Mouse (Mus musculus): ENCODE measurements around the gene L1cam. TPM values are rescaled to one million over a fixed set of nuclear protein-coding genes. Genes with fewer than 3 reads are reported as not detected.

L1cam gene
- 100 to 1,000 TPM; 414 to 459 TPM for total RNA-seq (2021)

DNA sequence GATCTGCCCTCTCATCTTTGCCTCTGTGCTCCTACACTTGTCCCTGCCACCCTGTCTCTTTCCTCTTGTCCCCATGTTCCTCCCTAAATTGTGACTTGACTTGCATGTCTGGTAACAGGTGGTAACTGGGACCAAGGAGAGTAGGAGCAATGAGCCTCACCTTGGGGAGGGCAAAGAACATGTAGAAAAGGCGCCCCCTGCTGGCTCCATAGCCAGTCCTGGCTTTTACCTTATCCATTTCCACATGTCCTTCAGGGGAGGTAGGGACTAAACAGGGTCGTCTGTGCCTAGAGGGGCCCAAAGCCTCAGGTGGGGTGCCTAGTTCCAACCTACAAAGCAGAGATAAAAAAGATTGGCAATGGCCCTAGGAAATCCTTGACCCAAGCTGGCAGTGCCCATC lies at the start of gene L1cam:
Gene L1cam, minus strand, starts transcription at position 387 of the 400 bp plus-strand sequence.
- intact Hi-C loops (cut with DNase I) = no loop called here
- no peak for DNase-seq (ENCODE audit: extremely low spot score in 1 of 2, low spot score in 2 of 2)

DNA sequence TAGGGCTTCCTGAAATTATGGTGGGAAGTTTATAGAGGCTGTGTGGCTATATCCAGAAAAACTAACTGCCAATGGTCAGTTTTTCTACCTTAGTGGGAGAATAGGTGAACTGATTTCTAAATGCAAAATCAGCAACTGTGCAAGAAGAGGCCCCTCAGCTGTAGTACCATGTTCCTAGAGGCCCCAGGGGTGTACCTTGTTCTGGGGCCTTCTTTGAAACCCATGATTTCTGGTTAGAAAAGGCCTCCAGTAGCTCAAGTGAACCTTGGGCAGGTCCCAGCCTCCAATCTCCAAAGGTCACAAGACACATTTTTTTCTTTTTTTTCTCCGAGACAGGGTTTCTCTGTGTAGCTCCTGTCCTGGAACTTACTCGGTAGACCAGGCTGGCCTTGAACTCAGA lies 46.4 kb upstream of the L1cam start:
- no peak for DNase-seq (ENCODE audit: extremely low spot score in 1 of 2, low spot score in 2 of 2)
- intact Hi-C loops (cut with DNase I) = loop anchor here (10.0 kb wide), 1 partner anchor 147 kb away; no protein-coding TSS in a partner anchor

DNA sequence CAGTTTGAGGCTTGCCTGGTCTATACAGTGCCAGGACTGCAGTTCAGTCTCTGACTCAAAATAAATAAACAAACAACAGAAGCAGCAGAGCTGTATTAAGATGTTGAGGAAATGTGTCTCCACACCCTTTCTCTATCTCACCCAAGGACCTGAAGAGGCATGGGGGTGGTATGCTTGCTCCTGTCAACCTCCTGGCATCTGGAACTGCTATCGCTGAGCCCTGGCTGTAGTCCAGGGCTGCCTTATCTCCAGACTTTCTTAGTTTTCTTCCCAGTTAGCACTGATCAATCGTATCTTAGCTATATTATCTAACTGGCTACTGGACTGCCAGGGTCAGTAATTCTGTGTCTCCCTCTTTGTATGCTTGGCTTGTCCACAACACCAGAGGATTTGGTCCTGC lies 46.0 kb upstream of the L1cam start:
- DNase-seq (ENCODE audit: extremely low spot score in 1 of 2, low spot score in 2 of 2) = no peak
- intact Hi-C loops (cut with DNase I) = loop anchor here (10.0 kb wide), 1 partner anchor 147 kb away; no protein-coding TSS in a partner anchor

DNA sequence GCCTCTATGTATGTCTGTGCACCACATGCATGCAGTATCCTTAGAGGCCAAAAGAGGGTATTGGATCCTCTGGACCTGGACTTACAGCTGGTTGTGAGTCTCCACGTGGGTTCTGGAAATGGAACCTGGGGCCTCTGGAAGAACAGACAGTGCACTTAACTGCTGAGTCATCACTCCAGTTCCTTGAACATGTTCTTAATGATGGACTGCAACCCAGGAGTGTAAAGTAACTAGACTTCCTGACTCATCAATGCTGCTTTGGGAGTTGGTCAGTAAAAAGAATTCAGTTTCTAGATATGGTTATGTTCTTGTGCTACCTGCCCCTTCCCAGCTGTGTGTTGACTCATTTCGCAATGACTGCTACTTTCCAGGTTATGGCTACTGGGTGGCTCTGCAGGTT lies 36.0 kb upstream of the L1cam start:
- intact Hi-C loops (cut with DNase I) = no loop called here

DNA sequence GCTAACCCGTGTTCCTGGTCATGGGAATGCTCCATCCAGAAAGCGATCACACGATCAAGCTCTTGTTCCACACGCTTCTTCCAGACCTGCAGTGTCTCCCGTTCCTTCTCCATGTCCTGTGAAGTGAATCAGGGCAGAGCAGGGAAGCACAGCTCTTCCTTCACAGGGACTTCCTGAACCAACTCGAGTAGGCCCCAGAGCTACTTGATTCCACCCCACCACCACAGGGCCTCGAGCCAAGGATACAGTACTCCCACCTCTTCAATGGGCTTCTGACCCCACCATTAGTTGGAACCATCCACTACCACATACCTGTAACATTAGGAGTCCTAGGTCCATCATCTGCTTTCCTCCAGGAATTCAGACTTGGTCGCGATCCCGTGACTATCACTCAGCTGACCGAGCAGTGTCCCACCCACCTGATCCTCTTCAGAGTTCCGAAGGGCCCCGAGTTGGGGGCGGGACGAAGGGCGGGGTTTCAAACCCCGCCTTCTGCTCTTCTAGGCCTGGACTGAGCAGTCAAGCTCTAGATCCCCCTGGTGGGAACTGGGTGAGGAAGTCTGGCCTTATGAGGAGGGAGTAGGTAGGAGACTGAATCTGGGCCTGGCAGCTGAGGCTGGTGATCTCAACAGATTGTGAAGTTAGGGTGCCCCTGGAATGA lies 34.6 kb upstream of the L1cam start, which contains the start of gene Renbp:
Gene Renbp, minus strand, starts transcription at position 449 of the 661 bp plus-strand sequence.
- intact Hi-C loops (cut with DNase I) = no loop called here
- DNase-seq (ENCODE audit: extremely low spot score in 1 of 2, low spot score in 2 of 2) = peak in 1 of 2 experiments; percentile 81

More for the DNA sequence above, 36.0 kb upstream of the L1cam start:
- DNase-seq (ENCODE audit: extremely low spot score in 1 of 2, low spot score in 2 of 2) = no peak

DNA sequence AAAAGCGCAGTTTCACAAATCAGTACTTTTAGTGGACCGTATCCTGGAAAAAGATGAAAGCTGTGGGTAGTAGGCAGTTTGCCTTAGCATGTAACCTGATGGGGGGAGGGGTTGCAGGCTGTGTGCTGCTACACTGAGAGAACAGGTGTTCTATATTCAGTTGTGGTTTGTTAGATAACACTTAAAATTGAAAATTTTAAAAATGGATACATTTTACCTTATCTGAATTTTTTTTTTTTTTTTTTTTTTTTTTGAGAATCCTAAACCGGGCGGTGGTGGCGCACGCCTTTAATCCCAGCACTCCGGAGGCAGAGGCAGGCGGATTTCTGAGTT lies 26.6 kb upstream of the L1cam start:
- intact Hi-C loops (cut with DNase I) = no loop called here
- DNase-seq (ENCODE audit: extremely low spot score in 1 of 2, low spot score in 2 of 2) = no peak

DNA sequence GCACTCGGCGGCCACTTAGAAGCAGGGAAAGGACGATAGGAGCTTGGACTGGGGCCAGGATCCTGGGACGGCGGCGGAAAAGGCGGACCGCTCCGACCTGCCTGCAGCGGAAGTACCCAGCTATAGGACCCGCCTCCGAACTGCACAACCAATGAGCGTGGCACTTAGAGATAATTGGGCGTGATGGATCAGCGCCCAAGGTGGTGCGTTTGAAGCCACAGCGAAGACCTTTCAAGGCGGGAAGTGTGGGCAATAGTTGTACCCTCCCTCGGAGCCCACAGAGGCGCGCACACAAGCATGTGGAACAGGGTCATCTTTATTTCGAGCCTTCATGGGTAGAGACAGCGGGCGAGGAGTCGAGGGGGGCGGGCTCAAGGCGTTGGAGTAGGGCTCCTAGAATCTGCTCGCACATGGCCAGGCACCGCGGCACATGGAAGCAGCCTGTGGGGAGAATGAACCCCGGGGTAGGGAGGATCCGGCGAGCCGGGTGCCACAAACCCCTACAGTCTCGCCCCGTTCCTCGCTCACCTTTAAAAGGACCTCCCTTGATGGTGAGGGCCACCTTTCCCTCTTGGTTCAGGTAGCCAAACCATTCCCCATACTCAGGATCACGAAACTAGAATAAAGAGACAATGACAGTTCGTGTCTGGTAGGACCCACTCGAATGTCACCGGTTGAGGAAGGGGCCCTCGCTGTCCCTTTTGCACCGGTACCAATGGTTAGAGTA lies 26.1 kb upstream of the L1cam start, which contains the start of the genes Arhgap4 and Naa10:
Gene Arhgap4, minus strand, starts transcription at position 48 of the 727 bp plus-strand sequence.
Gene Naa10, minus strand, starts transcription at position 122 of the 727 bp plus-strand sequence.
- intact Hi-C loops (cut with DNase I) = no loop called here
- DNase-seq (ENCODE audit: extremely low spot score in 1 of 2, low spot score in 2 of 2) = peak; percentile 84 to 94

DNA sequence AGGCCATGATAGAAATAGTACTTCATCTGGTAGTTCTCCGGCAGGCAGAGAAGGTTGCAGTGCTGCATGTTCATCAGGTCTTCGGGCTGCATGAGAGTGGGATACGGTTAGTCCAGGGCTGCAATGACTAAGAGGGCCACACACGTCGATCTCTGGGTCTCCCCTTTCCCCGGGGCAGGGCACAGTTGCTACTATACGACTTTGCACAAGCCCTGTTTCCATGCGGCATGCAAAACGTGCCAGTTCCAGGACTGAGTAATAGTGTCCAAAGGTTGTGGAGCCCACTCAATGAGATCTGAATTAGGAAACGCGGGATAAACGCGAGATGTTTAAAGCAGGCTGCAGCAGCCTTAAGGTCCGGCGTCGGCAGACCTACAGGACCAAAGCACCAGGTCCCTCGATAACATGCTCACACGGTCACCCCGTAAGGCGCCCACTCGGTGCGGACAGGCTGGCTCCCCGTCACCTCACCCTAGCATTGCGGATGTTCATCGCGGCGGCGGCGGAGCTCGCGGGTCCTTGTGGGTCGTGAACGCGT lies 25.4 kb upstream of the L1cam start:
- DNase-seq (ENCODE audit: extremely low spot score in 1 of 2, low spot score in 2 of 2) = no peak
- intact Hi-C loops (cut with DNase I) = no loop called here

DNA sequence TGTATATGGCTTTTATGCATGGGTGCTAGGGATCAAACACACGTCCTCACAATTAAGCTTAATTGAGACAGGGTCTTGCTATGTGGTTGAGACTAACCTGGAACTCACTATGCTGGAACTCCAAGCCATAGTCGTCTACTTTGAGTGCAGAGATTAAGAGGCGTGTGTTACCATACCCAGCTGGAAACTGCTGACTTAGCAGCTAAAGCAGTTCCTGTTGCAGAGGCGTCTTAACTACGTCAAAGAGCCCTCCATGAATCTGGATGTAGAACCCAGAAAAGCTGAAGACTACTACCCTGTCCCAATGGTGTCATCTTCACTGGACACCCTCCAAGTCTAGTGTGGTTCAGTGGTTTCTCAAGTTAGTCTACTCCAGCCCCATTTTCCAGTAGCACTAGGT lies 22.7 kb upstream of the L1cam start:
- DNase-seq (ENCODE audit: extremely low spot score in 1 of 2, low spot score in 2 of 2) = no peak
- intact Hi-C loops (cut with DNase I) = no loop called here

DNA sequence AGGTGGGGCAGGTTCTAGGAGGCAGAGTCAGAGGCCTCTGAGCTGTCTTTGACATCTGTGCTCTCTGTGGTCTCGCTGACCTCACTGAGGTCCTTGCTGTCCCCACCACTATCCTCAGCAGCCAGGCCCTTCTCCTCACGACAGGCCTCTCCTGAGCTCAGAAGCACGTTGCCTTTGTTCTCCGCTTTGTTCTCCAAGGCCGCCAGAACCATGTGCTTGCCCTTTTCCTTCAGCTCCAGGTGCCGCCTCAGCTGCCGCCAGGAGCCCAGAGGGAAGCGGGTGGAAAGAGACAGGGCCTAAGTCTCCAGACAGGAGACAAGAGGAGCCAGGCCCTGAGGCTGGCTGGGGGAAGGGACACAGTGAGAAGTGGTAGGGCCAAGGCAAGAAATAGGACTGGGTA lies 21.0 kb upstream of the L1cam start:
- intact Hi-C loops (cut with DNase I) = no loop called here
- no peak for DNase-seq (ENCODE audit: extremely low spot score in 1 of 2, low spot score in 2 of 2)

DNA sequence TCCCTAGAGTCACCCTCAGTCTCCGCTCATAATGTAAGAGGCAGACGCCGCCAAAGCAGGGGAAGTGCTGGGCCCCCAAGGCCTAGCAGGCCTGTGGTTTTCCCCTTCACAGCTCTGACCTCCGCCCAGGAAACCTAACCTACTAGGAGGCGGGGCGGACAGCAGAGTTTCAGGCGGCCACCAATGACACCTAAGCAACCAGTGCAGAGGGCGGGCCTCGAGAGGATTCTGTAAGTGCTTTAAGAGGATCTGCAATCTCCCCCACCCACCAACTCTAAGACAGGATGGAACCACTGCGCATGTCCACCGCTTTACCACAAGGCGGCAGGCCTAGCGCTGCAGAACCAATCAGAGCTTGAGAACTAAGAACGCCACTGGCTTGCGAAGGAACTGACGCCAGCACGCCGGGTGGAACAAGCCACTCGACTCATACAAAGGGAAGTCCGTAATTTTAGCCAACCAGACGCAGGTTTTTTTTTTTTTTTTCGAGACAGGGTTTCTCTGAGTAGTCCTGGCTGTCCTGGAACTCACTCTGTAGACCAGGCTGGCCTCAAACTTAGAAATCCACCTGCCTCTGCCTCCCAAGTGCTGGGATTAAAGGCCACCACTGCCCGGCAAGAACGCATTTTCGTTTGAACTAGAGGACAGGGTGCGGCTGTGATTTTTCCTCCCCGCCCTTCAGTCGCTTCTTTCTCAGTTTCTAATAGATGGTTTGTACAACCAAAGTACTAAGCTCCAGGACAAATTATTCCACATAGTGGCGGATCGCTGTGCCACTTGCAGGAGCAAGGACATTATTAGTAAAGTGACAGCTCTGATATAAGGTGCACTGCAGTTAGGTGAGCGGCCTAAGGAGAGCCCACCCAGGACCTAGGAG lies 19.2 kb upstream of the L1cam start:
- peak; percentile 86 to 93 for DNase-seq (ENCODE audit: extremely low spot score in 1 of 2, low spot score in 2 of 2)
- intact Hi-C loops (cut with DNase I) = no loop called here

DNA sequence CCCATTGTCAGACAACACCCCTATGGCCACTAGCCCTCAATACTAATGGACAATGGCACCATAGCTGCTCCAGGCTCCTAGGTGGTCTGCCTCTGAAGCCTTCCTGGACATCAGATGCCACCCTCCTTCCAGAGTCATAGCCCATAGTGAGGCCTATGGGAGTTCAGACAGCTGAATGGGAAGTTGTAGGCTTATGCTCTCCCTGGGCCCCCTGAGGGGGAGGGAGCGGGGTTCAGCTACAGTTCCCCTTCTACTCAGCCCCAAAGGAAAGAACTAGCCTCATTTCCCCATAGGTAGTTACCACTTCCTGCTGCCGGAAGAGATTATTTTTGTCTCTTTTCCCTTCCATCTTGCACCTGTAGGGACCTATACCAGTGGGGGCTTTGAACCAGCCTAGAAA lies 15.7 kb upstream of the L1cam start:
- intact Hi-C loops (cut with DNase I) = no loop called here
- DNase-seq (ENCODE audit: extremely low spot score in 1 of 2, low spot score in 2 of 2) = no peak

DNA sequence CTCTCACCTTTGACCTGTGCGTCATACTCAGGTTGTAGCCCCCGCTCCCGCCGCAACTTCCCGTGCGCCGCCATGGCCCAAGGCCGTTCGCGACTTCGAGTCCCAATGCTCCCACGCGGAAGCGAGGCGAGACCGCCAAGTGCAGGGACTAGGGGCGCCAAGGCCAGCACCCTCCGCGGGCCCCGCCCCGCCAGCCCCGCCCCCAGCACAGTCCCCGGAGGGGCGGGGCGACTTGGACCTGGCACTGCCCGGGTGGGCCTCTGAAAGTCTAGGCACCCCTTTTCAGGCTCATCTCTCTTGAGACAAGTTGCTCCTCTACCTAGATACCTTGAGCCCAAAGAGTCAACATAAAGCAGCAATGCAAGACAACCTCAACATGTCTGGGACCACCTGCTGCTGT lies 15.3 kb upstream of the L1cam start:
- DNase-seq (ENCODE audit: extremely low spot score in 1 of 2, low spot score in 2 of 2) = peak in 1 of 2 experiments; percentile 39
- intact Hi-C loops (cut with DNase I) = no loop called here

DNA sequence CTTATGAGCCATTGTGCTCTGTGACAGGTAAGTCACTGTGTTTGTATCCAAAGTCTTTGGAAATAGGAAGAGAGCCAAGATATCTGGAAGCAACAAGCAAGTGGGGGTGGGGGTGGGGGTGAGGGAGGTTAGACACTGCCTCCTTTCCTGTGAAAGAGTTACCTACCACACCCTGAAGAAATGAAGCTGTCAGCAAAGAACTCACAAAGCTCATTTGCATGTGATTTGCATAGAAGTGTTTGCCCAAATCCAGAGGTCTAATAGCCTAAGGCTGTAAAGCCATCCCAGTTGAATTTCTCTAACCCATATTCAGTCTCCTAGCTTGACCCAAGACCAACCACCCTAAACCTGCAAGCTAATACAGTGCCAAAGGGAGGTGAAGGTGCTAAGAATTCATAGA lies 14.5 kb upstream of the L1cam start:
- intact Hi-C loops (cut with DNase I) = no loop called here

DNA sequence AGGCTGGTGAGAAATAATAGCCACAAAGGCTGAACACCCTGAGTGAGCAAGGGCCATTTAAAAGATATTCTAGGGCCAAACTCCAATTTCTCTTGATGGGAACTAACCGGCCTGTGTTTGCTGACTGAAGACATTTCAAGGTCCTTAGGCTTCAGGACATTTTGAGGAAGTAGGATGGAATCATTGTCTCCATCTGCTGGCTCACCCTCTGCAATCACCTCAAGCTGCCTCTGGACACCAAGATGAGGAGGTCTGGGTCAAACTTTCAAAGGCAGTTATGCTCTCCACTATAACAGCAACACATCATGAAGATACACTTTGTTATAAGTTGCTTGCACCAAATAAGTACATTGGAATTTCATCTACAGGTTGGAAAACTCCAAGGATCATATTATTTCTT lies 14.1 kb upstream of the L1cam start:
- no peak for DNase-seq (ENCODE audit: extremely low spot score in 1 of 2, low spot score in 2 of 2)
- intact Hi-C loops (cut with DNase I) = no loop called here

More for the DNA sequence above, 14.5 kb upstream of the L1cam start:
- no peak for DNase-seq (ENCODE audit: extremely low spot score in 1 of 2, low spot score in 2 of 2)

DNA sequence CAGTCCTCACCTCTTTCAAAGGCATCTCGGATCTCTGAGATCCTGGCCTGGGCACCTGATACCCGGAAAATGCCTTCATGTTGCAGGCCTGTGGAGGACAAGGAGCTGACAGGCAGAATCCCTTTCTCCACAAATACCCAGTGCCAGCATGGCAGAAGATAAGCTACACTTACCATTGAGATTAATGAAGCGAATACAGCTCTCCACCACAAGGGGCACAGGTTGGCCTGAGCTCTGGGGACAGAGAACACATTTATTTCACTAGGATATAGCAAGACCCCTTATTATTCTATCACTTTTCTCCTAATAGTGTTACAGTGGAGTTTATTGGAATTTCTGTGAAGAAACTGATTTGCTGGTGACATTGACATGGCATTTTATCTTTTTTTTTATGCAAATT lies 2.1 kb upstream of the L1cam start:
- DNase-seq (ENCODE audit: extremely low spot score in 1 of 2, low spot score in 2 of 2) = no peak
- intact Hi-C loops (cut with DNase I) = no loop called here

DNA sequence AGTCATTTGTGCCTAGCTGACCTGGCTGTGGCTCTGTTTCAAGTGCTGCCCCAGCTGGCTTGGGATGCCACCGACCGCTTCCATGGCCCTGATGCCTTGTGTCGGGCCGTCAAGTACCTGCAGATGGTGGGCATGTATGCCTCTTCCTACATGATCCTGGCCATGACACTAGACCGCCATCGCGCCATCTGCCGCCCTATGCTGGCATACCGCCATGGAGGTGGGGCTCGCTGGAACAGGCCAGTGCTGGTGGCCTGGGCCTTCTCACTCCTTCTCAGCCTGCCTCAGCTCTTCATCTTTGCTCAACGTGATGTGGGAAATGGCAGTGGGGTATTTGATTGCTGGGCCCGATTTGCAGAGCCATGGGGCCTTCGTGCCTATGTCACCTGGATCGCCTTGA lies 3.1 kb downstream of the L1cam start:
- no peak for DNase-seq (ENCODE audit: extremely low spot score in 1 of 2, low spot score in 2 of 2)
- intact Hi-C loops (cut with DNase I) = no loop called here

DNA sequence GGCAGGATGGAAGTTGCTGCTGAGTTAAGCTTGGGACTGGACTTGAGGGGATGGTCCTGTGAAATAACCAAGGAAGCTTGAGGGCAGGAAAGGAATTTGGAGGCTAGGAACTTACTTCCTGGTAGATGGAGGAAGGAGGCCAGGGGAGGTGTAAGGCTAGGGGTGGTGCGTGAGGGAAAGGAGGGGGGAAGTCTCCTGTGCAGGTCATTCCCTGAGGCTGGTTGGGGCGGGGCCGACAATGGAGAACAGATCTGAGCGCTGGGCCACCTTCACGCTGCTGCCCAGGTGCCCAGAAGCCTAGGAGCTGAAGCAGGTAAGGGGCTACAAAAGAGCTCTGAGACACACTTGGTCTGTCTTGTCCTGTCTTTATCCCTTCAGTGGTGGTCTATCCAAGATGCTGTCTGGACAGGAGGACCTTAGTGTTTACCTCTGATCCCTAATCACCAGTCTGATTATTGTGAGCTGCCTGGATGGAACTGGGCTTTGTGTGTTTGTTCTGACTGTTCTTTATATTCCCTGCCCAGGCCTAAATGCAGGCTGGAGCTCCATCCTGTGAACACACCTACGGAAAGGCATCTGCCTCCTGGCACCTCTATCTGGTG lies 4.3 kb downstream of the L1cam start, which contains the start of gene Avpr2:
Gene Avpr2, plus strand, starts transcription at position 552 of the 602 bp plus-strand sequence.
- no peak for DNase-seq (ENCODE audit: extremely low spot score in 1 of 2, low spot score in 2 of 2)
- intact Hi-C loops (cut with DNase I) = no loop called here

DNA sequence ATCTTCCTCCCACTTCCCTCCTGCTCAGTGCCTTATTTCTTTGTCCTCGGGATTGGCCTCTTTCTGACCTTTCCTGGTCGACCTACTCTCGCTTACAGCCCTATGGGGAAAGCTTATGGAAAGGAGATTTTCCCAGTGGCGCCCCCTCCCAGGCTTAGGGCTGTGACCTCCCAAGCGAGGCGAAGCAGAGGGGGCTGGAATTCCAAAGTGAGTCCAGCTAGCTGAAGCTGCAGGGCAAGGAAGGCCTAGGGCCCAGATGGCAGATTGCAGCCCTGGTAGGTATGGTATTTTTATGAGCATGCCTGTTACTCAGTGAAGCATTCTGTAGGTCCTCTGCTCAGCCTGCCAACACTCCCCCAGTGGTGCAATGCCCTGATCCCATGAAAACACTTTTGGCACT lies 14.4 kb downstream of the L1cam start:
- intact Hi-C loops (cut with DNase I) = no loop called here

More for the DNA sequence above, 14.4 kb downstream of the L1cam start:
- no peak for DNase-seq (ENCODE audit: extremely low spot score in 1 of 2, low spot score in 2 of 2)
